Mouse (Mus musculus) frontal cortex, postnatal 36 days (tissue): Measurements from ENCODE around the gene Srp54a.
"Not testable (repeated sequence)": the region's sequence is repeated elsewhere in the genome, so short reads cannot be mapped to it uniquely, and the experiment has no call there.

Experiments
- DNase-seq, 2 experiments: peaks; one replicate each; pipeline ENCODE4 v3.0.0; 2022; ENCODE audit warnings: low spot score in 2 of 2

The Srp54a gene

DNA sequence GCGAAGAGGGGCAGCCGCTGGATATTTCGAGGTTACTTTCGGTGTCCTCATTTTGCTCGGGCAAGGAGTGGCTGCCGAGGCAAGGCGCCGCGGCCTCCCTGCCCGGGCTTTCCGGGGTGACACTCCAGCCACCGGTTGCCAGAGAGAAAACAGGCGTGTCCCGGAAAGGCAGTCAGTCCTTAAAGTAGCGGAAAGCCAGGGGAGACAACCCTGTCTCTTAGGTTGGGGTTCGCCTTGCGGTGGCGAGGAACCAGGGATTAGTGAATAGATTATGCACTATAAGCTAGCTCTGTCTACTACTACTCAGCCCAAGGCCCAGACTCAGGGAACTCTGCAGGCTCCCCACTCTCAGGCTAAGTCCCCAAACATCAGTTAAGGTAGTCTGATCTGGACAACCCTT lies 44.7 kb downstream of the Srp54a start:
- DNase-seq: not testable (repeated sequence)

DNA sequence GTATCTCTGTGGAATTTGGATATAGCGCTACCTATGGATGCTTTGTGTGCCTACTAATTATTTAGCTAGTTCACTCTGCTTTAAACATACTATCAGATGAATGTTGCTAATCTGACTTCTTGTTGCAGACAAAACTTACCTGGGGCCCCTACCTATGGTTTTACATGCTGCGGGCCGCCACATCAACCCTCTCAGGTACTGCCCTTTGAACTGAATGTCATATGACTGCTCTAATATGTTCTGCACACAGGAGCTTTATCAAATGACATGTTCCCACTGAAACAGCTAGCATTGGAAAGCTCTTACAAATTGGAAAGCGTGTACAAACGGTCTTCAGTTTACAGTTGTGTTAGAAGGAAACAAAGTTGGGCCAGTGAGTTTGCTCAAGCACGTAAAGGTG lies 55.5 kb downstream of the Srp54a start:
- not testable (repeated sequence) for DNase-seq

DNA sequence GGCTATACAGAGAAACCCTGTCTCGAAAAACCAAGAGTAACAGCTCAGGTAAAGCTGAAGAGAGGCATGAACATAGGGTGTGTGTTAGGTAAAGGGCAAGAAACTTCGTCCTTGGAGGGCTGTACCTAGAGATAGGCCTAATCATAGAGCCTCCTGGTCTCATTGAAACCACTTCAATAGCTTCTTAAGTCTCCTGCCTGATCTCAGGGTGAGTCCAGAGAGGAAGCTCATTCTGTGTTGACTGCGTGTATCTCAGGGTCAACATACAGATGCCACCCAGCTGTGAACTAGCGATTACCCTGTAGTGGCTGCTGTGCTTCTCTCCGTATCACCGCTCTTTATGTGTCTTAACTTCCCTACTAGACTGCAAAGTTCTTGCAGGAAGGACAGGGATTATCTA lies 57.8 kb downstream of the Srp54a start:
- DNase-seq: not testable (repeated sequence)

DNA sequence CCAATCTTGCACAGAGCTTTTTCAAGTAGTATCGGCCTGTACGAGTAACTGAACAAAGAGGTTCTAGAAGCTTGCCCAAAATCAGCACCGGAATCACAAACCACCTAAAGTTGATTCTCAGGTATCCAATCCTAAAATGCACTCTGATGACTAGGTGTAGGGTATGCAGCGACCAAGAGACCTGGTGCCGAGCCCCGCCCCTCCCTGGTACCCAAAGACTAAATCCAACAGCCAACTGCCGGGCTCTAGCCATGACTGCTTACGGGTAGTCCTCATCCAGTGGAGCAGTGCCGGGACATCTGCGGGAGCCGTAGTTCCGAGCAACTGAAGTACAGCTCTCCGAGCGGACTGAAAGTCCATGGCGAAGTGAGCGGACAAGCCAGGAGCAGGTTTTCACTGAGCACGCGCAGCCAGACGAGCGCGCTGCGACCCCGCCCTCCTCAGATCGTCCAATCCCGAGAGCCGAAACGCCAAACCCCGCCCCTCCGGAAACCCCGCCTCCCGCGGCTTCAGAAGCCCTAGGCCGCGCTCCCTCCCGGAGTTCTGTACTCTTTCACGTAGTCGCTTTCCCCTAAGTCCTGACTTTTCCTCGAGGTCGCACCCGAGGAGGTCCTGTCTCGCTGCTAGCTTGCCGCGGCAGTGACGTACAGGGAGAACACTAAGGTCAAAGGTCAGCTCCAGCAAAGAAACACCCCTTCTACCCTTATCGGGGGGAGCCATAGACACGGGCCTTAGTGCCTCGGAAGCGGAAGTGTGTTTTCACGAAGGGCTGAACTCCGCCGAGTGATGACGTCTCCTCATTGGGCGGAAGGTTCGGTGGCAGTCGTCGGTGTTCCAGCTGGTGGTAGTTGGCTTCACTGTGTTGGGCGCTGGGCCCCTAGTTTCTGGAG lies 74.7 kb downstream of the Srp54a start, which contains the start of gene Srp54b:
Gene Srp54b, plus strand, starts transcription at position 546 of the 890 bp plus-strand sequence.
- DNase-seq: not testable (repeated sequence)

DNA sequence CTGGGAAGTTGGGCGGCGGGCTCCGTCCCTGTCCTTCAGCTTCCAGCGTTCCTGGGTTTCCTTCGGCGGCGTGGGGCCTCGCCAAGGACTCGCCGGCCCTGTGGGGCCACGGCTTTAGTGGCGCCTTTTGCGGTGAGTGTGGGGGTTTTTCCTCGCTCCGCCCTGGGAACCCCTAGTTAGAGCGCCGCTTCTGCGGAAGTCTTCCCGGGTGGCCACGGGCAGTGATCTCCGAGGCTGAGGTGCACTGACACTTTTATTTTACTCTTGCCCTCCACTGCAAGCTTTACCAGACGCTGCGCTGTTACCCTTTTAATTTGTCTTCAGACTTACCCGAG lies 75.4 kb downstream of the Srp54a start:
- not testable (repeated sequence) for DNase-seq
